Mouse (Mus musculus) lung, postnatal 0 days (tissue): ENCODE measurements around the gene Nfatc2ip. TPM values are rescaled to one million over a fixed set of nuclear protein-coding genes. Genes with fewer than 3 reads are reported as not detected.
A peak's percentile ranks its signal among the peaks of the same experiment; 100 is the strongest.

Source experiments
- ATAC-seq: fragments of 200-750 bp; cut with Nextera tagmentation; 2 replicates; pipeline ENCODE4 v1.8.0; 2017; ENCODE audit warnings: moderate library complexity
- DNase-seq: peaks from one replicate; pipeline ENCODE4 v3.0.0-alpha.2; 2016; ENCODE audit warnings: low spot score
- H3K27ac ChIP-seq: fragments of 300-500 bp; sonication (generic); 2 replicates; pipeline ENCODE4 v1.5.1; 2014; ENCODE audit warnings: antibody characterized with exemption, mild to moderate bottlenecking, low read length, mixed read lengths
- H3K27me3 ChIP-seq: fragments of 300-500 bp; sonication (generic); replicated peaks from 2 replicates; pipeline ENCODE4 v1.6.1; 2014; ENCODE audit warnings: low read length, mixed read lengths; ENCODE audit not compliant: insufficient read depth
- H3K36me3 ChIP-seq: fragments of 300-500 bp; sonication (generic); 2 replicates; pipeline ENCODE4 v1.6.1; 2014; ENCODE audit warnings: low read length, mixed read lengths; ENCODE audit not compliant: insufficient read depth
- H3K4me1 ChIP-seq: fragments of 300-500 bp; sonication (generic); 2 replicates; pipeline ENCODE4 v1.6.1; 2014; ENCODE audit warnings: antibody characterized with exemption, low read depth, low read length, mixed read lengths; ENCODE audit not compliant: insufficient read depth
- H3K4me2 ChIP-seq: fragments of 300-500 bp; sonication (generic); replicated peaks from 2 replicates; pipeline ENCODE4 v1.6.1; 2014; ENCODE audit warnings: low read depth, mild to moderate bottlenecking, low read length, moderate library complexity, mixed read lengths
- H3K4me3 ChIP-seq: fragments of 300-500 bp; sonication (generic); 2 replicates; pipeline ENCODE4 v1.5.1; 2014; ENCODE audit warnings: low read depth, low read length
- H3K9ac ChIP-seq: fragments of 300-500 bp; sonication (generic); replicated peaks from 2 replicates; pipeline ENCODE4 v1.6.1; 2014; ENCODE audit warnings: low read depth, mild to moderate bottlenecking
- H3K9me3 ChIP-seq: fragments of 300-500 bp; sonication (generic); 2 replicates; pipeline ENCODE4 v1.6.1; 2016; ENCODE audit warnings: low read length, mixed read lengths
- CTCF ChIP-seq: IDR thresholded peaks from 2 replicates; pipeline ENCODE4 v1.5.1; 2016; ENCODE audit warnings: antibody characterized with exemption, mild to moderate bottlenecking
- EP300 ChIP-seq: IDR thresholded peaks from 2 replicates; pipeline ENCODE4 v1.6.1; 2016; ENCODE audit warnings: antibody characterized with exemption, mild to moderate bottlenecking, control low read depth
- WGBS: fragments of 180-500 bp; shearing (Covaris S2); extraction: QIAGEN DNeasy Blood & Tissue Kit; methylation state at CpG from one replicate; pipeline ENCODE4 v1.1.7; 2014; 5-methylcytosine and 5-hydroxymethylcytosine counted together
- polyA plus RNA-seq: library from polyadenylated mRNA; unstranded; fragments of >200 nt; fragmentation: Nextera tagmentation; extraction: Ambion mirVana; gene quantifications from 2 replicates; pipeline ENCODE4 v1.2.1, GENCODE M21; 2015

The Nfatc2ip gene
- polyA plus RNA-seq, 1 experiment from 2014 or later, result 2.0 TPM

DNA sequence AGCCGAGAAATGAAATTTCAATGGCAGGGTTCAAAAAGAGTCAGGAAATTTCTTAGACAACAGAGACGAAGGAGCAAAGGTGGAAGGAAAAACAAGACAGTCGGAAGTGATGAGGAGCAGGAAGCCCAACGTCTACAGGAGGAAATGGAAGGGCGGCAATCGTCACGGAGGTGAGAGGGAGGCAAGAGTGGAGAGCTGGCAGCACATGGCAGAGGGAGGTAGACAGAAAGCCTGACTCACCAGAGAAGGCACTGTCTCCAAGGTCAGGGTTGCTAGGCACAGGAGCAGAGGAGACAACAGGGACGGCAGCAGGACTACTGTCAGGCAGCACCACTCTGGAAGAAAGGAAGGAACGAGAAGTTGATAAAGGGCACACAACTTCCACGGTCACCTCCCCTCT lies 28.9 kb downstream of the Nfatc2ip start:
- Histone ChIP-seq H3K27me3 (no peaks in the 10 kb centered on the region), H3K4me2 (no peak overlapping the region), H3K9me3 (no peaks in the 10 kb centered on the region), H3K4me1 (no peaks in the 10 kb centered on the region), H3K27ac (no peak overlapping the region), H3K4me3 (no peak overlapping the region), H3K9ac (no peak overlapping the region), H3K36me3 (peaks cover 16% of the 10 kb centered on the region; the same call in 1 of the 2 replicates)
- DNase-seq (no peak), ATAC-seq (no peak)
- TF ChIP-seq CTCF, result no peak
- no peak for TF ChIP-seq EP300
- WGBS, result 81% methylated on average over 10 of the region's 10 CpGs

DNA sequence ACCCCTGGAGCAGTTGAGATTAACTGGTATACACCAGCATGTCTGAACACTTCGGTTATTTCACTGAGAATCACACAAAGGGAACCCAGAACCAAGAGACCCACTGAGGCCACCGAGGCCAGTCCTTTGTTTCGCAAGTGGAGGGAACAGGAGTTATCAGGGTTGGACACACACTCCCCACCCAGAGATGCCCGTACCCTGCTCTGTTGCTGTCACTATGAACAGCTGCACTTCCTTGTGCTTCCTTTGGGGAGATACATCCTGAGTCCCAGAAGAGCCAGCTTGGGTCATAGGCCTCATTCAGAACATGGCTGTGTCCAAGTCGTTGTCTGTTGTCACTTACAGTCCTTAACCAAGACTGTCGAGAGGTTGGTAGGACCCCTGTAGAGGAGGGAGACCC lies 33.5 kb downstream of the Nfatc2ip start:
- DNase-seq (no peak), ATAC-seq (no peak)
- Histone ChIP-seq H3K4me1 (no peaks in the 10 kb centered on the region), H3K9ac (no peak overlapping the region), H3K4me3 (no peak overlapping the region), H3K36me3 (no peaks in the 10 kb centered on the region), H3K9me3 (no peaks in the 10 kb centered on the region), H3K4me2 (no peak overlapping the region), H3K27ac (no peak overlapping the region), H3K27me3 (no peaks in the 10 kb centered on the region)
- TF ChIP-seq CTCF, result no peak
- no peak for TF ChIP-seq EP300
- 74% methylated on average over 6 of the region's 6 CpGs for WGBS

DNA sequence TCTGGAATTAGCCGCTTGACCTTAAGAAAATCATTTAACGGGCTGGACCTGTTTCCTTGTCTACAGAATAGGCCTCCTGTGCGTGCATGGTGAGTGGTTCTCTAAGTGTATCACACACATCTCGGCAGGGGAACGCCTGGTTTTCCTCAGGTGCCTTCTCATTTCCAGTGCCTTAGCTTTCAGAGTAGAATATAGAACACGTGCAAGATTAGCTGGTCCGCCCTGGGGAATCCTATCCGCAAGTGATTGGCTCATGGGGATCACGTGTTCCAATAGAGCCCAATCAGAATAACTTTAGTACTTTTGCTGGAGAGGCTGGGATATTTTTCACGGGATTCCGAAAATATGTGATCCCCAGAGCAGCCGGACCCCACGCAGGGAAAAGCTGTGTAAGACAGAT lies 37.5 kb downstream of the Nfatc2ip start:
- DNase-seq (peak; percentile 25), ATAC-seq (no peak)
- 68% methylated on average over 13 of the region's 13 CpGs for WGBS
- no peak overlapping the region for H3K4me3 ChIP-seq
- H3K9me3 ChIP-seq, result no peaks in the 10 kb centered on the region
- H3K27ac ChIP-seq, result no peak overlapping the region
- TF ChIP-seq EP300 (no peak), CTCF (no peak)
- no peaks in the 10 kb centered on the region for H3K27me3 ChIP-seq
- no peak overlapping the region for H3K9ac ChIP-seq
- no peaks in the 10 kb centered on the region for H3K36me3 ChIP-seq
- no peak overlapping the region for H3K4me2 ChIP-seq
- H3K4me1 ChIP-seq, result no peaks in the 10 kb centered on the region

DNA sequence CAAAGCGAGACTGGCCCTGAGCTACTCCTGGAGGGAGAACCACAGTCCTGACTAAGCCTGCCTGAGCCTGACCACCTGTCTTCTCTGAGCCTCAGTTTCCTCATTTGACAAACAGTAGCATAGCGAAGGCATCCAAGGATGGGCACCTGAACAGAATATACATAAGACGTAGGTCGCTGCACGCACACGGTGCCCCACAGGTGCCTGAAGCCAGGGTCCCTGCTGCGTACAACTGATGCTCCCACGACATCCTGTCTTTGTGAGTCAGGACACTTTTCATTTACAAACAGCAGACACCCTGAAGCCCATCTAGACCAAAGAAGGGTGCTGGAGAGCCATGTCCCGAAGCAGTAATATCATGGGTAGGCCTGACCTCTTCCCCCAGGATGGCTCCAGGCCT lies 38.1 kb downstream of the Nfatc2ip start:
- WGBS, result 94% methylated on average over 9 of the region's 9 CpGs
- Histone ChIP-seq H3K9ac (no peak overlapping the region), H3K9me3 (no peaks in the 10 kb centered on the region), H3K4me2 (no peak overlapping the region), H3K36me3 (no peaks in the 10 kb centered on the region), H3K27me3 (no peaks in the 10 kb centered on the region), H3K4me3 (no peak overlapping the region), H3K4me1 (no peaks in the 10 kb centered on the region), H3K27ac (no peak overlapping the region)
- no peak for ATAC-seq
- DNase-seq, result no peak
- TF ChIP-seq EP300, result no peak
- no peak for TF ChIP-seq CTCF

DNA sequence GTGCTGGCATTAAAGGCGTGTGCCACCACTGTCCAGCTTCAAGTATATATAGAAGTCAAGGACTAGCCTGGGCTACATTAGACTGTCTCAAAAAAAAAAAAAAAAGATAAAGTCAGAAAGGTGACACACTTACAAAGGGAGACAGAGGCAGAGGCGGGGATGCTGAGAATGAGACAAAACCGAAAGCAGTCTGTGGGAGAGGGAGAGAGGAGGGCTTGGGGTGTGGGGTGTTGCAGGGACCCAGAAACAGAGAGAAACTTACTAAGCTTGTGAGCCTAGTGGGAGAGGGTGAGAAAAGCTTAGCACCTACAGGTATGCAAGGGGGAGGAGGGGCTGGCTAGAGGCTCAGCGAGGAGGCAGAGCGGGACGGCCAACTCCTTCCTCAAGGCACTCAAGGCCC lies 38.7 kb downstream of the Nfatc2ip start:
- Histone ChIP-seq H3K27ac (no peak overlapping the region), H3K4me2 (no peak overlapping the region), H3K4me3 (no peak overlapping the region), H3K27me3 (no peaks in the 10 kb centered on the region), H3K9me3 (no peaks in the 10 kb centered on the region), H3K9ac (no peak overlapping the region), H3K36me3 (no peaks in the 10 kb centered on the region), H3K4me1 (no peaks in the 10 kb centered on the region)
- DNase-seq, result no peak
- no peak for ATAC-seq
- 80% methylated on average over 6 of the region's 6 CpGs for WGBS
- TF ChIP-seq CTCF (no peak), EP300 (no peak)

DNA sequence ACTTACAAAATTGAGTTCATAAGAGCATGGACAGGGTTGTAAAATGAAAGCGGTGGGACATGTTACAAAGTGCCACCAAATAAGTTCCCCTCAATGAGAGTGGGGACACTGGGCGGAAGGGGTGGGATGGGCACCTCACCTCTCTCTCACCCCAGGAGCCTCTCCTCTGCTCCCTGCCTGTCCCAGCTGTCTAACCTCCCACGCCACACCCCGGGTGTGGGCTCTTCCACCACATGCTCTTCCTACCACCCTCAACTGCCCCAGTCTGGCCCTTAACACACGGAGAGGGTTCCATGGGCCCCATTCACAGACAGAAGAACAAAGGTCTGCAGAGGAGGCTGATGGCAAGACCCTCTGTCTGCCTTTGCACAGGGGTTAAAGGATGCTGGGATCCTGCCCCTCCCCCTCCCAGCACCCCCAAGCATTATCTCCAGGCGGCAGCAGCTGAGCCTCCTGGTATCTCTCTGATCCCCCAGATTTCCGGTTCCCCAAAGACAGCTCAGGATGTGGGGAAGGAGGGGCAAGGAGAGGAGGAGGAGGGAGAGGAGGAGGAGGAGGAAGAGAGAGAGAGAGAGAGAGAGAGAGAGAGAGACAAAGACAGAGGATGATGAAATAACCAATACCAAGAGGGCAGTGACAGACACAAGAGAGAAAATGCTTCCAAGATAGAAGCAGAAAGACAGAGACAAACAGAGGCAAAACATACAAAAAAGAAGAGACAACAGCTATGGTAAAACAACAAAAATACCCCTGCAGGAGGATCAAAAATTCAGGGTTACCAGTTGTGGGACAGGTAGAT lies 39.5 kb downstream of the Nfatc2ip start:
- DNase-seq (no peak), ATAC-seq (no peak)
- no peak overlapping the region for H3K4me2 ChIP-seq
- no peaks in the 10 kb centered on the region for H3K27me3 ChIP-seq
- no peak for TF ChIP-seq CTCF
- TF ChIP-seq EP300, result no peak
- no peaks in the 10 kb centered on the region for H3K9me3 ChIP-seq
- no peak overlapping the region for H3K4me3 ChIP-seq
- H3K9ac ChIP-seq, result no peak overlapping the region
- no peaks in the 10 kb centered on the region for H3K36me3 ChIP-seq
- no peaks in the 10 kb centered on the region for H3K4me1 ChIP-seq
- WGBS, result 50% methylated on average over 7 of the region's 7 CpGs
- no peak overlapping the region for H3K27ac ChIP-seq
